16 mouse cellular contexts compared by ENCODE assay signal in the genomic region with DNA sequence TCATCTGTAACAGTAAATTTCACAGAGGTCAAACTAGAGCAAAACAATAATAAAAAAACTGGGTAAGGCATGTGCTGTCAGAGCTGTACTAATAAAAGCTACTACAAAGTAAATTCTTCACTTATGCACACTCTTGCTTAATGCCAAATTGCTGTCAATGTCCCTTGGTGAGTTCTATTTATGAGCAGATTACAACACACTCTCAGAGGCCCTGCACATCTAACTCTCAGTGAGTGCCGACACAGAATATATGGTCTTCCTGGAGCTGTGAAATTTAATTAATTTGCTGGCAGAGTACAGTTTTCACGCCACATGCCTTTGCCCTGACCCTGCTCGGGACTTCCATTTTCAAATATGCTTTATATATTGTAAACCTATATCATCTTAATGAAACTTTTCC.
DNase-seq lines count a peak whose midpoint lies in the region; ATAC-seq lines count a peak whose summit lies in the region.
"Had no signal": no experiment of that assay in that cellular context is flagged by ENCODE, and none has a peak within 500 bp of the region (broad histone marks: within the 10 kb centered on the region; RNA-seq: fewer than 3 reads in every experiment).

No protein-coding gene starts in this region.

- H3K27ac ChIP-seq in lung, embryonic 16.5 days (ENCODE audit: low read length), result no peak overlapping the region
- H3K27ac ChIP-seq in neural tube, embryonic 14.5 days (ENCODE audit: low read depth, low read length), result no peak overlapping the region
- H3K27ac ChIP-seq: embryonic facial prominence, embryonic 12.5 days; forebrain, embryonic 10.5 days; liver, embryonic 12.5 days; midbrain, embryonic 15.5 days had no signal

- no peaks in the 10 kb centered on the region for H3K9me3 ChIP-seq in lung, embryonic 16.5 days (ENCODE audit: control insufficient read depth, low read length)
- no peaks in the 10 kb centered on the region for H3K9me3 ChIP-seq in neural tube, embryonic 14.5 days (ENCODE audit: control insufficient read depth, low read length)
- H3K9me3 ChIP-seq: embryonic facial prominence, embryonic 12.5 days; forebrain, embryonic 10.5 days; liver, embryonic 12.5 days; midbrain, embryonic 15.5 days had no signal

- intact Hi-C loops in heart, postnatal 14 days (cut with DNase I), result no loop called here

- no peaks in the 10 kb centered on the region for H3K4me1 ChIP-seq in lung, embryonic 16.5 days (replicated peaks; ENCODE audit: control insufficient read depth, insufficient read depth, low read length)
- 0 out of 2 replicates have a peak, but pooled peaks cover 3% of the 10 kb centered on the region for H3K4me1 ChIP-seq in neural tube, embryonic 14.5 days (ENCODE audit: control insufficient read depth, insufficient read depth, low read length)
- H3K4me1 ChIP-seq: embryonic facial prominence, embryonic 12.5 days; forebrain, embryonic 10.5 days; liver, embryonic 12.5 days; midbrain, embryonic 15.5 days had no signal

- no peak overlapping the region for H3K9ac ChIP-seq in lung, embryonic 16.5 days (ENCODE audit: low read length)
- no peak overlapping the region for H3K9ac ChIP-seq in neural tube, embryonic 14.5 days (replicated peaks; ENCODE audit: low read depth, low read length)
- H3K9ac ChIP-seq: embryonic facial prominence, embryonic 12.5 days; liver, embryonic 12.5 days; midbrain, embryonic 15.5 days had no signal

- 43% methylated on average over 3 of the region's 3 CpGs for WGBS in lung, embryonic 16.5 days
- WGBS in neural tube, embryonic 14.5 days, result 22% methylated on average over 3 of the region's 3 CpGs

- H3K4me2 ChIP-seq in lung, embryonic 16.5 days (ENCODE audit: low read depth, low read length), result no peak overlapping the region
- no peak overlapping the region for H3K4me2 ChIP-seq in neural tube, embryonic 14.5 days (ENCODE audit: low read depth, low read length)
- H3K4me2 ChIP-seq: embryonic facial prominence, embryonic 12.5 days; liver, embryonic 12.5 days; midbrain, embryonic 15.5 days had no signal

- H3K27me3 ChIP-seq in lung, embryonic 16.5 days (ENCODE audit: control insufficient read depth, insufficient read depth, low read depth, low read length), result no peaks in the 10 kb centered on the region
- H3K27me3 ChIP-seq in neural tube, embryonic 14.5 days (ENCODE audit: control insufficient read depth, insufficient read depth, low read length), result no peaks in the 10 kb centered on the region
- H3K27me3 ChIP-seq: embryonic facial prominence, embryonic 12.5 days; liver, embryonic 12.5 days; midbrain, embryonic 15.5 days had no signal

- H3K4me3 ChIP-seq in lung, embryonic 16.5 days (ENCODE audit: low read length), result no peak overlapping the region
- no peak overlapping the region for H3K4me3 ChIP-seq in neural tube, embryonic 14.5 days (ENCODE audit: low read depth, low read length)
- H3K4me3 ChIP-seq: embryonic facial prominence, embryonic 12.5 days; forebrain, embryonic 10.5 days; liver, embryonic 12.5 days; midbrain, embryonic 15.5 days had no signal

- ATAC-seq in lung, embryonic 16.5 days (ENCODE audit: low read depth), result peak; percentile 68
- peak; percentile 69 for ATAC-seq in granulocyte monocyte progenitor cell, adult 5-6 weeks (replicated peaks; ENCODE audit: poor library complexity, severe bottlenecking)
- peak; percentile 81; the same call in 1 of the 2 replicates for ATAC-seq in neural tube, embryonic 14.5 days (ENCODE audit: low read depth)
- ATAC-seq: hindbrain, embryonic 16.5 days; liver, embryonic 12.5 days; midbrain, embryonic 15.5 days had no signal

- no peaks in the 10 kb centered on the region for H3K36me3 ChIP-seq in lung, embryonic 16.5 days (ENCODE audit: control insufficient read depth, insufficient read depth, low read length)
- H3K36me3 ChIP-seq in neural tube, embryonic 14.5 days (ENCODE audit: control insufficient read depth, insufficient read depth, low read length), result no peaks in the 10 kb centered on the region
- H3K36me3 ChIP-seq: embryonic facial prominence, embryonic 12.5 days; forebrain, embryonic 10.5 days; liver, embryonic 12.5 days; midbrain, embryonic 15.5 days had no signal

- DNase-seq in heart, adult 8-10 months (ENCODE audit: low spot score), result peak; percentile 40
- DNase-seq in heart, postnatal 14 days, result no peak
- no peak for DNase-seq in lung, postnatal 14 days
- DNase-seq in left cerebral cortex, adult 8-10 months (ENCODE audit: low spot score in 2 of 2), result no peak
- DNase-seq: adrenal gland, postnatal 36 days; cerebellum, postnatal 14 days; lung, postnatal 4 days; right cerebral cortex, adult 18-20 months had no signal
